Mouse (Mus musculus) urinary bladder, adult 18-20 months (tissue): ENCODE data around the gene Ankrd34a.

Source experiments
- DNase-seq, 2 experiments: peaks; one replicate each; pipeline ENCODE4 v3.0.0; 2022; ENCODE audit warnings: low spot score in 2 of 2, mixed read lengths in 2 of 2

The Ankrd34a gene

GRCm38 (mm10) chr3:96596228-96596707 is at the start of gene Ankrd34a:
Ankrd34a (plus strand) TSS chr3:96596636.
- DNase-seq: no peak

DNA sequence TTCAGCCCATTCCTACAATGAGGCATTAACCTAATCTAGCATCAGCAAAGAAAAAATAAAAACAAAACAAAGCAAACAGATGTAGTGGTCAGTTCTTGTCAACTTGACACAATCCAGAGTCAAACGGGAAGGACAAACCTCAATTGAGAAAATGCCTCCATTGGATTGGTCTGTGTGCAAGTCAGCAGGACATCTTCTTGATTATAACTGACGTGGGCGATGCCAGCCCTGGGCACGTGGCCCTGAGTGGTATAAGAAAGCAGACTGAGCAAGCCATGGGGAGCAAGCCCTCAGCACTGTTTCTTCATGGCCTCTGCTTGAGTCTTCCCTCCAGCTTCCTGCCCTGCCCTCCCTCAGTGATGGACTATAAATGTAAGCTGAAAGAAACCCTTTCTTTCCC is 49.6 kb upstream of the Ankrd34a start:
- no peak for DNase-seq

DNA sequence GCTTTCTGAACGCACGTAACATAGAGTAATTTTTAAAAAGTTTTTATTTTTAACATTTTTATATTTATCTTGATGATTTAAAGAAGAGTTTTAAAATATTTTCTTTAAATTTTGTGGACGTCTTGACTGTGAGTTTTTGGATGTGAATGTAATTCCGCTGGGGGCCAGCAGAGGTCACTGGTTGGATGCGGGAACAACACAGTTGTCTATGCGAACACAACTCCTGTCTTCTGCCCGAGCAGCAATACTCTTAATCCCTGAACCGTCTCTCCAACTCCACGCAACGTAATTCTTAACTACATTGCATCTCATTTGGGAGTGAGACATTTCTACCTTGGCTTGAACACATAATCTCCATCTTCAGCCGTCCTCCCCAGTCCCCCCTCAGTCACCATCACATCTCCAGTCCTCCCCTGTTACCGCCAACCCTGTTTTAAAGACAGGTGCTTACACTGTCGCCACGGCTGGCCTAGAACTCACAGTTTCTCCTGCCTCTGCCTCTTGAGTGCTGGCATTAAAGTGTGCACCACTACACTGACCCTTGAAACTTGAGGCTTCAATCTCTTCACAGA is 49.0 kb upstream of the Ankrd34a start:
- peak in 1 of 2 experiments; percentile 62 for DNase-seq

- no peak for DNase-seq
These were observed 47.6 kb upstream of the Ankrd34a start for GRCm38 (mm10) chr3:96548824-96549223.

DNA sequence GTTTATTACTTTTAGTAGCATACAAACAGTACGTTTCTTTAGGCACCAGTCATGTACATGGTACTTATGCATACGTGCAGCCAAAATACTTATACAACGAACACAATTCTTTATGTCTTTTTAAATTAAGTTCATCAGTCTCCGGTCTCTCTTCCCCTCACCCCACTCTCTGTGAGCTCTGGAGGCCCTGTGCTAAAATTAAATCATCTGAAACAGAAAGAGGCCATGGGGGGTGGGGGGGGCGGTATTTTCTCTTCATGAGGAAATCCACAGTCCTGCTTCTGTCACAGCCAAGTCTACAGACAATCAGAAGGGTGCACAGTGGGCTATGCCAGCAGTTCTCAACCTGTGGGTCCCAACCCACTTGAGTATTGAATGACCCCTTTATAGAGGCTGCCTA is 47.1 kb upstream of the Ankrd34a start:
- no peak for DNase-seq

- no peak for DNase-seq
These were observed 45.2 kb upstream of the Ankrd34a start for GRCm38 (mm10) chr3:96551203-96551602.

- DNase-seq: no peak
These were observed 44.5 kb upstream of the Ankrd34a start for GRCm38 (mm10) chr3:96551890-96552289.

DNA sequence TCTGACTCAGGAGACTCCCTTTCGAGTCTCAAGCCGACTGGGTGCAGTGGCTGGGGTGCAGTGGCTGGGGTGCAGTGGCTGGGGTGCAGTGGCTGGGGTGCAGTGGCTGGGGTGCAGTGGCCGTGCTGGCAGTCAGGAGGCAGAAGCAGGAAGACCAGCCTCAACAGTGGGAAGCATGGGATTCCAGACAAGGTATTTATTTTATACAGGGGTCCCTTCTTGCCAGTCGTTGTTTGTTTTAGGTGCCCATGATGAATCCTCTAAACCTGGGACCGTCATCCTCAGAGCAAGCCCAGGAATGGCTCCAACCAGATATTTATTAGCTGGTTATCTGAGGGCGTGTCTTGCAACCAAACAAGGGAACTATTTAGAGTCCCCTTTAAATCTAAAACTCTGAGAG is 42.8 kb upstream of the Ankrd34a start:
- DNase-seq: no peak

- DNase-seq: no peak
These were observed 42.2 kb upstream of the Ankrd34a start for GRCm38 (mm10) chr3:96554251-96554650.

GRCm38 (mm10) chr3:96555041-96555596 is 41.3 kb upstream of the Ankrd34a start:
- DNase-seq: peak in 1 of 2 experiments; percentile 73

- DNase-seq: no peak
These were observed 40.3 kb upstream of the Ankrd34a start for GRCm38 (mm10) chr3:96555999-96556614.

DNA sequence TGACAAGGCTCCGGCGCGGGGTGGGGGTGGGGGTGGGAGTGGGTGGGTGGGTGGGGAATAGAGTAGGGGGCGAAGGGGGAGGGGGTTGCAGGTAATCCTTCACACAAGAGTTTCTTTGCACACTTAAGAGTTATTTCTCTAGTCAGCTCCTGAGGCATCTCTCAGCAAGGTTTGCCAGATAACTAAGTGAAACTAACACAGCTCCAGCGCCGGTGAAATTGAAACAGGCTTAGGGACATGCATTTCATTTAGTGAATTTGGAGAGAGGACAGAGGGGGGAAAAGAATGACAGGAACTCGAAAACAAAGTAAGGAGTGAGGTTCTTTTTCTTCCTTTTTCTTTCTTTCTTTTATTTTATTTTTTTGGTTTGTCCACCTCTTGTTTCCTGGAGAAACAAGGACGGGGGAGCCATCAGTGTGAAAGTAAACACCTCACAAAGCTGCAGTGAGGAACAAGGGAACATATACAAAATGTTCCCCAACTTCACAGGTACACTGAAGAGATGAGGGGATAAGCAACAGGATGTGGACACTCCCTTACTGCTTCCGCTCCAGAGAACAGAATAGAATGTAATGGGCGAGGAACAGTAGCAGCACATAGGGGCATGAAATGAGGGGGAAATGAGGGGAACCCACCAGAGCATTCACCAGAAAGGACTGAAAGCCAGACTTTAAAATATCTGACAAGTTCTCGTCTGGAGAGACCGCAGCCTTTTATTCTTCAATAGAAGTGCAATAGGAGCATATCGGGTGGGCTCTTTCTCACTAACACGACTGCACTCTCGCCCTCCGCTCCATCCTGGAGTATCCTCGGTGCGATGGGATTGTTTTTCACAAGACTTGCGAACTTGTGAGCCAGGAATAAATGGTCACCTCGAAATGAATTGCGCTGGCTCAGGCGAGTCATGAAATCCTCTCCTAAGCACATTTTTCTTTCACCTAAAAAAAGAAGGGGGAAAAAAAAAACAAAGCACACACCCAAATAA is 39.5 kb upstream of the Ankrd34a start:
- DNase-seq: no peak

DNA sequence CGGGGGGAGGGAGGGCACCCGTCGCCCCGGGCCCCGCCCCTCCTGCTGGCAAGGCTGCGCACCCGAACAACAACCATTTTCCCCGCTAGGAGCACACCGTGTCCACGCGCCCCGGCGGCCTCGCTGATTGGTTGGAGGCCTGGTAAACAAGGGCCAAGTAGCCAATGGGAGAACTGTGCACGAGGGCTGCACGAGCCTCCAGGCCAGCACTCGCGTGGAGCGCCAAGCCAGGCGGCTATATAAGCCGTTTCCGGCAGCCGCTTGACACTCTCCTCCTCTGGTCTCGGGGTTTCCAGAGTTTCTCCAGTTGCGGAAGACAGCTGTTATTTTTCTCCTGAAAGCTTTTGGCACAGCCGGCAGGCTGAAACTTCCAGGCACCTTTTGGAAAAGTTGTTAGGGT is 38.7 kb upstream of the Ankrd34a start, which contains the start of gene Txnip:
Gene Txnip (plus strand): TSS at position 264 of the 400 bp plus-strand sequence.
- peak; percentile 99 to 100 for DNase-seq

DNA sequence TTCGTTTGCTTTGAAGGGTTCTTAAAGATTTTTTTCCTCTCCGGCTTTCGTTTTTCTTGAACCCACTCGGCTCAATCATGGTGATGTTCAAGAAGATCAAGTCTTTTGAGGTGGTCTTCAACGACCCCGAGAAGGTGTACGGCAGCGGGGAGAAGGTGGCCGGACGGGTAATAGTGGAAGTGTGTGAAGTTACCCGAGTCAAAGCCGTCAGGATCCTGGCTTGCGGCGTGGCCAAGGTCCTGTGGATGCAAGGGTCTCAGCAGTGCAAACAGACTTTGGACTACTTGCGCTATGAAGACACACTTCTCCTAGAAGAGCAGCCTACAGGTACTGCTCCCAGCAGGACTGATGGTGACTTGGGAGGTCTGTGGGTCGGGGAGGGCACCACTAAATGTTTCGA is 38.3 kb upstream of the Ankrd34a start:
- no peak for DNase-seq

- no peak for DNase-seq
These were observed 37.7 kb upstream of the Ankrd34a start for GRCm38 (mm10) chr3:96558668-96559196.

GRCm38 (mm10) chr3:96559398-96559910 is 37.0 kb upstream of the Ankrd34a start:
- no peak for DNase-seq

- DNase-seq: no peak
These were observed 36.3 kb upstream of the Ankrd34a start for GRCm38 (mm10) chr3:96559911-96560850.

- DNase-seq: no peak
These were observed 35.4 kb upstream of the Ankrd34a start for GRCm38 (mm10) chr3:96560881-96561668.

DNA sequence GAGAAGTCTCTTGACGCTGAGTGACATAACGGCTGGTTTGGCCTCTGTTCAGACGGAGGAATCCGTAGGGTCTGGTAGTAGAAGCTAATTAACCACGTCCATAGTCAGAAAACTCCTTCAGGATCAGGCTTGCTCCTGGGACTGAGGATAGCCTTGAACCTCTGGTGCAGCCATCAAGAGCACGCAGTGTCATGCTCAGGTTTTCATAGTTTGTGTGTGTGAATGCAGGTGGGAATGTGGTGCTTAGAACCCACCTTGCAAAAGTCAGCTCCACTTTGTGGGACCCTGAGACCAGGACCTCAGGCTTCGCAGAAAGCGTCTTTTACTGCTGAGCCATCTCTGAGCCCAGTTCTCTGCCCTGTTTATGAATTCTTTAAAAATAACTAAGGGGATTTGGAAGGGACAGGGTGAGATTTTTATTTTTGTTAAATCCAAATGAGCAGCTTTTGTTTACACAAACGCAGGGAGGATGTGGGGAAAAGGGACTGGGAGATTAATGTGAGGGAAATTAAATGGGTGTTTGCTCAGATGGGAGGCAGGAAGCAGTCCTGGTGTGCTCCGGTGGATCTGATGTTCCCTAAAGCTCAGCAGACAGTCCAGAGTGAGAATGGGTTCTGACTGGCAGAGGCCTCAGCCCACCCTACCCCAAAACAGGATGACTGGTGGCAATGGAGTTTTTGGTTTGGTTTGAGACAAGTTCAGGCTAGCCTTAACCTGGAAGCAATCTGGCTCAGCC is 34.3 kb upstream of the Ankrd34a start:
- no peak for DNase-seq
